Mouse (Mus musculus): Measurements from ENCODE around the gene Otud3. TPM values are rescaled to one million over a fixed set of nuclear protein-coding genes. Genes with fewer than 3 reads are reported as not detected.
"Not testable (repeated sequence)": the region's sequence is repeated elsewhere in the genome, so short reads cannot be mapped to it uniquely, and the experiment has no call there.

Otud3 gene
- polyA plus RNA-seq, 1 experiment, result 4.5 TPM

GRCm38 (mm10) chr4:138921254-138922130 lies 7.7 kb upstream of the Otud3 start:
- Histone ChIP-seq H3K4me3 (ENCODE audit: insufficient read depth, low read depth, low read length) (no peak overlapping the region), H3K27ac (replicated peaks; ENCODE audit: low read depth, low read length) (no peak overlapping the region), H3K4me1 (ENCODE audit: control insufficient read depth, insufficient read depth, insufficient read length, low read length) (no peaks in the 10 kb centered on the region)

GRCm38 (mm10) chr4:138917282-138917681 lies 3.5 kb upstream of the Otud3 start:
- H3K27ac ChIP-seq (replicated peaks; ENCODE audit: low read depth, low read length), result no peak overlapping the region
- peaks cover 3% of the 10 kb centered on the region; the same call in 1 of the 2 replicates for H3K4me1 ChIP-seq (ENCODE audit: control insufficient read depth, insufficient read depth, insufficient read length, low read length)
- H3K4me3 ChIP-seq (ENCODE audit: insufficient read depth, low read depth, low read length), result no peak overlapping the region

DNA sequence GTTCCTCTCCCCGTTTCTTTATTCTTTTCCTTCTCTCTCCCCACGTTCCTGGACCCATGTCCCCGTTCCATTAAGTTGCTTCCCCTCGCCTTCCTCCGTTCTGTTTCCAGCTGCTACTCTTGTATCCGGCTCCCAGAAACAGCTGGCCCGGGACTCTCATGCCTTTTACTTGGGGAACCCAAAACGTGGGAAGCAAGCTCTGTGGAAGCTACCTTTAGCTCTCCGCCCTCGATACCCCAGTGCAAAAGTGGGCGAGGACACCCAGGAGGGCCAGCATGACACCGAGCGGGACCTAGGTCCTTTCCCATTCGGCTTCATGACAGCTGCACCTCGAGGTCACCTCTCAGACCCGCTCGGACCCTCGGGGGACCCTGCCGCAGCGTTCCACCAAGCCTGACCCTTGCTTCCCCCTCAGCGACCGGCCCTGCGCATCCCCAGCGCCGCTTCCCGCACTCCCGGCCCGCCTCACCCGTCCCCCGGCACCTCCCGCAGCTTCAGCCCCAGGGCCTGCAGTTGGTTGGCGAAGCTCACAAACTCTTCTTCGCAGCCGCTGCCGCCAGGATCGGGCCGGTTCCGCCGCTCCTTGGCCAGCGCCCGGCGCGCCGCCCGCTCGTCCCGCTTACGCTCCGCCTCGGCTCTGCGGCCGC lies 481 bp downstream of the Otud3 start:
- Histone ChIP-seq H3K4me1 (ENCODE audit: control insufficient read depth, insufficient read depth, insufficient read length, low read length) (peaks cover 3% of the 10 kb centered on the region; the same call in 1 of the 2 replicates), H3K27ac (replicated peaks; ENCODE audit: low read depth, low read length) (no peak overlapping the region), H3K4me3 (ENCODE audit: insufficient read depth, low read depth, low read length) (peak overlapping the region; percentile 70)

DNA sequence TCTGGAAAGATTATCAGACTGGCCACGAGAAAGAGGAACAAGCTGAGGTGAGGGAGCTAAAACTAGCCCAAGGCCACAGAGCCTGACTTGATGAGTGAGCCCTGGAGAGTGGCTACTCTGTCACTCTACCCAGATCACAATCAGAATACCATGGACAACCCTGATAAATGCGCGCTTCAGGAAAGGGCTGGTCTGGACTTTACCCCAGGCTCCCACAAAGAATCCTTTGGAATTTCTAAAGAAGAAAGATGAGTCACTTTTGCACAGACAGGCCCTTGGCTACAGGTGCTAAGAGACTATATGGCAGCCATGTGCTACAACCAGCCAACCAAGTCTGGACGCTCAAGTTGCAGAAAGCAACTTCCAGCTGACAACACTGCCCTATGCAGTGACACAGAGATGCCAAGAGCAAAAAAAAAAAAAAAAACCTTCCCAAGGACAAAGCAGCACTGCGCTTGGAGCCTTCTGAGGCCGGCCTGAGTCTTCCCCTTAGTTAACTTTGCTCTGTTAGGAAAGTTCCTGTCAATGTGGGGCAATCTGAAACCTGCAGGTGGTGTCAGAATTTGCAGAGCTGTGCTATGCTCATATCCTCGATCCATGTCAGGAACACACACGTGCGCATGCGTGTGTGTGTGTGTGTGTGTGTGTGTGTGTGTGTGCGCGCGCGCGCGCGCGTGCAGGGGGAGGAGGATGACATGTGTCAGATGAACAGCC lies 8.0 kb downstream of the Otud3 start:
- Histone ChIP-seq H3K27ac (replicated peaks; ENCODE audit: low read depth, low read length) (no peak overlapping the region), H3K4me3 (ENCODE audit: insufficient read depth, low read depth, low read length) (no peak overlapping the region), H3K4me1 (ENCODE audit: control insufficient read depth, insufficient read depth, insufficient read length, low read length) (no peaks in the 10 kb centered on the region)

DNA sequence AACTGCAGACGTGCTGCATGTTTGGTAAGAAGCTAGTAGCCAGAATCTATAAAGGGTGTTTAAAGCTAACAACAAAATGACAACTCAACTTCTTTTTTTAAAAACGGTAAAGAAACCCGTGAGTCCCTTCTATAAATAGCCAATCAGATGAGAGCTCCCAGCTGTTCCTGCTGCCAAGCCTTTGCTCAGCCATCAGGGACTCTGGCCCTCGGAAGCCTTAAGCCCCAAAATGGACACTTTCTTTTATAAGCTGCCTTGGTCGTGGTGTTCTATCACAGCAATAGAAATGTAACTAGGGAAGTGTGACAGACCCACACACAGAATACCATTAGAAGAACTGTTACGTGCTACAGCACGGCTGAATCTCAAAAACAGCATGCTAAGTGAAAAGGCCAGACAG lies 14.4 kb downstream of the Otud3 start:
- Histone ChIP-seq H3K4me1 (ENCODE audit: control insufficient read depth, insufficient read depth, insufficient read length, low read length) (no peaks in the 10 kb centered on the region), H3K27ac (replicated peaks; ENCODE audit: low read depth, low read length) (no peak overlapping the region), H3K4me3 (ENCODE audit: insufficient read depth, low read depth, low read length) (no peak overlapping the region)

DNA sequence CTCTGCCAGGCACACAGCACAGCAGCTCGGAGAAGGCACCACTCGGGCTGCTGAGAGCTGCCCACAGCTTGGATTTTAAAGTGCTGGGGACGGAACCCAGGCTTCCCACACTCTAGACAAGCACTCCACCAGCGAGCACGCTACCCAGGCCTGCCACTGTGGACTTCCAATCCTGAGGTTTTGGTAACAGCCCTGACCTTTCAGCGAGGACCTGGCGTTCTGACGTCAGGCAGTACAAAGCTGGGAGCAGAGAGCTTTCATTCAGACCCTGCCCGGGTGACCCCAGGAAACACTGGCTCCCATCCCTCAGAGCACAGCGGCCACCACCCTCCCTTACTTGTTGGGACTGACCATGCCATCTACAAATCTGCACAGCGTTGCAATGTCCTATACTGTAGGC lies 20.0 kb downstream of the Otud3 start:
- not testable (repeated sequence) for H3K4me1 ChIP-seq (ENCODE audit: control insufficient read depth, insufficient read depth, insufficient read length, low read length); H3K4me3 ChIP-seq (ENCODE audit: insufficient read depth, low read depth, low read length); H3K27ac ChIP-seq (replicated peaks; ENCODE audit: low read depth, low read length)

GRCm38 (mm10) chr4:138892655-138893054 lies 21.1 kb downstream of the Otud3 start:
- H3K4me1 ChIP-seq (ENCODE audit: control insufficient read depth, insufficient read depth, insufficient read length, low read length), result no peaks in the 10 kb centered on the region
- no peak overlapping the region for H3K27ac ChIP-seq (replicated peaks; ENCODE audit: low read depth, low read length)
- H3K4me3 ChIP-seq (ENCODE audit: insufficient read depth, low read depth, low read length), result no peak overlapping the region

- Histone ChIP-seq H3K4me3 (ENCODE audit: insufficient read depth, low read depth, low read length) (no peak overlapping the region), H3K4me1 (ENCODE audit: control insufficient read depth, insufficient read depth, insufficient read length, low read length) (no peaks in the 10 kb centered on the region), H3K27ac (replicated peaks; ENCODE audit: low read depth, low read length) (no peak overlapping the region)
Measured at GRCm38 (mm10) chr4:138889635-138890034, 24.1 kb downstream of the Otud3 start.

DNA sequence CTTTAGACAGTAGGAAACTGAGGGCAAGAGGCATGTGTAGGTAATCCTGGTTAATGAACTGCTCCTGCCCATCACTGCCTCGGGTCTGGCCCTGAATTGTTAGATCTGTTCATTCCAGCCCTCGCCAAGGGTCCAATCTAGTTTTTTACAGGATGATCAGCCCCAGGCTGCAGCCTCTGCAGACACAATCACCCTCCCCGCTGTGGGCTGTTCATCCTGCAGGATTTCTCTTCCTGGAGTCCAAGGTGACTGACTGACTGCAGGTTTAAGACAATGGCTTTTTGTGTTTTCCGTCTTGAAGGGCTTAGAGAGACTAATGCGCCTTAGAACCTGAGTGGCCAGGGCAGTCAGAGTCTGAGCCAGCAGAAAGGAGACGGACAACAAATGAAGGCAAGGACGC lies 24.6 kb downstream of the Otud3 start:
- H3K4me1 ChIP-seq (ENCODE audit: control insufficient read depth, insufficient read depth, insufficient read length, low read length), result no peaks in the 10 kb centered on the region
- H3K4me3 ChIP-seq (ENCODE audit: insufficient read depth, low read depth, low read length), result no peak overlapping the region
- H3K27ac ChIP-seq (replicated peaks; ENCODE audit: low read depth, low read length), result no peak overlapping the region

GRCm38 (mm10) chr4:138884261-138884660 lies 29.5 kb downstream of the Otud3 start:
- Histone ChIP-seq H3K27ac (replicated peaks; ENCODE audit: low read depth, low read length) (no peak overlapping the region), H3K4me3 (ENCODE audit: insufficient read depth, low read depth, low read length) (no peak overlapping the region), H3K4me1 (ENCODE audit: control insufficient read depth, insufficient read depth, insufficient read length, low read length) (peaks cover 12% of the 10 kb centered on the region; the same call in 1 of the 2 replicates)

DNA sequence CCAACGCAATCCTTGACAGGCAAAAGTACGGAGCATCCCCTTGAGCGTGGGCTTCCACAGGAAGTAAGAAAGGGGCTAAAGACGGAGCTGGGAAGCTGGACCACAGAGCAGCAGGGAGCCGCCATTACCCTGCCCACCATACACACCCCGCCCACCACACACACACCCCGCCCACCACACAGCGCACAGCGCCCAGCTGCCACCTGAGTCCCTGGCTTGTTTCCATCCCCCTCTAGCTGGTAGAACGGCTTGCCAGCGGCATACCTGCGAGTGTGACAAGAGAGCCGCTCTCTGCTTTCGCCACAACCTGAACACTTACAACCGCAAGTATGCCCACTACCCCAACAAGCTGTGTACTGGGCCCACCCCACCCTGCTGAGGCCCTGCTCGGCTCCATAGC lies 31.6 kb downstream of the Otud3 start:
- H3K4me3 ChIP-seq (ENCODE audit: insufficient read depth, low read depth, low read length), result no peak overlapping the region
- no peak overlapping the region for H3K27ac ChIP-seq (replicated peaks; ENCODE audit: low read depth, low read length)
- H3K4me1 ChIP-seq (ENCODE audit: control insufficient read depth, insufficient read depth, insufficient read length, low read length), result peaks cover 16% of the 10 kb centered on the region; the same call in 1 of the 2 replicates

- no peak overlapping the region for H3K4me3 ChIP-seq (ENCODE audit: insufficient read depth, low read depth, low read length)
- peak overlapping the region; percentile 36 for H3K27ac ChIP-seq (replicated peaks; ENCODE audit: low read depth, low read length)
- H3K4me1 ChIP-seq (ENCODE audit: control insufficient read depth, insufficient read depth, insufficient read length, low read length), result peaks cover 16% of the 10 kb centered on the region; the same call in 1 of the 2 replicates
Measured at GRCm38 (mm10) chr4:138880811-138881584, 32.7 kb downstream of the Otud3 start.

DNA sequence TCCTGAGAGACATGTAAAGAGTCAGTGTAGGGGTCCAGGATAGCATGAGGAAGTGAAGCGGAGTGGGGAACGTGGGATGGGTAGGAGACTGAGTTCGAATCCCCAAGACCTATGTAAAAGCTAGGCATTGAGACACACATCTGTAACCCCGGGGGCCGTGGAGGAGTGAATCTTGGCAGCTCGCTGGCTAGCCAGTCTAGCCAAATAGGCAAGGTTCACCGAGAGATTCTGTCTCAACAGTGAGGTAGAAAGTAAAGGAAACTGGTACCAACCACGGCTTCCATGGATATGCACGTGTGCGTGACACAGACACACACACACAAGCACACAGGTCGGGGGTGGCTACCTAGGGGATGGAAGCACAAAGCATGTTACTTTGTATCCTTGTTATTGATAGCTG lies 33.9 kb downstream of the Otud3 start:
- H3K4me3 ChIP-seq (ENCODE audit: insufficient read depth, low read depth, low read length), result no peak overlapping the region
- peaks cover 16% of the 10 kb centered on the region; the same call in 1 of the 2 replicates for H3K4me1 ChIP-seq (ENCODE audit: control insufficient read depth, insufficient read depth, insufficient read length, low read length)
- peak overlapping the region; percentile 57 for H3K27ac ChIP-seq (replicated peaks; ENCODE audit: low read depth, low read length)

DNA sequence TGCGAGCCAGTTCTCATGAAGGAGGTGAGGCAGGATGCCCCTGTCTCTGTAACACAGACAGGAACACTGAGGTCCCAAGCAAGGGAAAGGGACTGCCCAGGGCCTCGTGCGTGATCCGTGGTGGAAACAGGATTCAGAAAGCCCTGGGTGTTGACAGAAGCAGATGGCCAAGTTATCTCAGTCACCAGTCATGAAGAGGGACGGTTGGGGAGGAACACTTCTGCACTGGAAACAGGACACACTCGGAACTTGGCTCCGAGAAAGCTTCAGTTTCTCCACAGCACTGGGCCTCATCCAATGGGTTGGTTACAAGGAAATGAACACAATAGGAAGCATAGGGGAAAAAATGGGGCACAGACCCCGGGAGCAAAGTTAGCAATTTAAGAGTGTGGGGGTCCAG lies 35.0 kb downstream of the Otud3 start:
- Histone ChIP-seq H3K4me3 (ENCODE audit: insufficient read depth, low read depth, low read length) (no peak overlapping the region), H3K27ac (replicated peaks; ENCODE audit: low read depth, low read length) (no peak overlapping the region), H3K4me1 (ENCODE audit: control insufficient read depth, insufficient read depth, insufficient read length, low read length) (peaks cover 16% of the 10 kb centered on the region; the same call in 1 of the 2 replicates)

All from brown adipose tissue, adult 24 weeks (tissue).